Mouse (Mus musculus) large intestine, adult 2 months (tissue): ENCODE measurements at regions not wholly inside any gene's neighbourhood (a gene's known extent, or its start where the extent isn't known, plus 50 kb on each side); places are given as distances from the start of the nearest gene placed in this dataset.

Experiments used
- DNase-seq: peaks from one replicate; pipeline ENCODE4 v3.0.0-alpha.2; 2012; ENCODE audit warnings: low read depth, low spot score
- WGBS: fragments of 180-500 bp; shearing (Covaris S2); methylation state at CpG from one replicate; pipeline ENCODE4 v1.1.7; 2018; 5-methylcytosine and 5-hydroxymethylcytosine counted together

DNA sequence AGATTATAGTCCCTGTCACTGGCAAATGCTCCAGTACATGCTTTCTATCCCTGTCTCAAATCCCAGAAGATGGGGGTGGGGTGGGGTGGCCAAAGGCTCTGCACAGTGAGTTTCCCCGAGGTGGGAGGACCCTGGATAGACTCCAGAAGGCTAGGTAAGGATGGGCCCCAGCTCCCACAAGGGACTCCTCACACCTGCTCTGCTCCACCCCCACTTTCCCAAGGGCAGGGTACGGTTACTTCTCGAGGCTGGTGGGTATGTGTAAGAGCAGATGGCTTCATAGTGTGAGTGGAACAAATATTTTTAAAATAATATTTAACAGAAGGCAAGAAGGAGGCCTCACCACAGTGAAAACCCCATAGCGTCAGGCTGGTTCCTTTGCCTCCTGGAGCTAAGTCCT lies 398.6 kb upstream of the Cdh4 start:
- 30% methylated on average over 4 of the region's 4 CpGs for WGBS
- no peak for DNase-seq

DNA sequence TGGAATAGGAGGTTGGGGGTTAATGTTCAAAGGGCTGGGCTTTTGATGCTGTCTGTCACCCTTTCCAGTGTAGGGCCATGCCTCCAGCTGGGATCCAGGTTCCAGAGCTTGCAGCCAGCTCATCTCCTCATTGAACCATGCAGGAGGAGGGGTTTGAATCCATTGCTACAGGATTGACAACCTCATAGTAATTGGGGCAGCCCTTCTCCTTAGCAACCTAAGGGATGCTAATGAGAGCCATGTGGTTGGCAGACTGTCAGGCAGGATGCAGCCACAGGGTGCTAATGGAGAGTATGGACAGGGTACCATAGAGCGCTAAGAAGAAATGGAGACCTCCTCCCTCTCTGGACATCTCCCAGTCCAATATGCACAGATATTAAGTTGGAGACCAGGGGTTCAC lies 396.9 kb upstream of the Cdh4 start:
- DNase-seq = no peak
- 81% methylated on average over 1 of the region's 1 CpGs for WGBS

DNA sequence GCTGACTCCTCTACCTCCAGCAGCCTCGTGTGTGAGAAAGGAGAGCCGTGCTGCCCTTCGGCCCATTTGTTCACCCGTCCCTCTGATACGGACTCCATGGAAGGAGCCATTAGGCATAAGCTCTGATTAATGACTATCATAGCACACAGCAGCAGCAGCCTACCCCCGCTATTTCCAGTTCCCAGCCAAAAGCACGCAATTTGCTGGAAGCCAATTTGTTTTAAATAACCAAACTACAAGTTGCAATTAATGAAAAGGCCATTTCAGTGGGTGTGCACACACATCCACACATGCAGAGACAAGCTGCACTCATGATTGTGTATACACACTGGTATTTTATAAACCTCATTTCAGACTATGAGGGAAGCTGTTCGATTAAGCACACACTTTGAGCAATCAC lies 387.8 kb upstream of the Cdh4 start:
- 70% methylated on average over 8 of the region's 8 CpGs for WGBS
- no peak for DNase-seq

DNA sequence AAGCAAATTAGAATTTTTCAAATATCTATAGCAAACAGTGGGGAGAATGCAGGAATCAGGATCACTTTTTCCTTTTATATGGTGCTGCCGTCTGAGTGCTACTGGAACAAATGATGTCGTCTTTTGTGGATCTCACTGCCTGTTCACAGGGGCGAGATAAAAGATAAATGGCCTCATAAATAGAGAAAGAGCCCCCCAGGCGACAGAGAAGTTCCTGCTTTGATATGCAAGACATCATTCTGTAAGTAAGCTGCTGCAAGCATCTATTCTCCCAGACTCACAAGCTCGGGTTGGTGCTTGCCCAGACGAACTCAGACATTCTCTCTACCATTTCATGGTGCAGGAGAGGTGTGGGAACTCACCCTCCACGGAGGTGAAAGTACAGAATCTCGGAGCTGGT lies 377.6 kb upstream of the Cdh4 start:
- 43% methylated on average over 8 of the region's 8 CpGs for WGBS
- DNase-seq = no peak

GRCm38 (mm10) chr2:179069520-179069919 lies 372.7 kb upstream of the Cdh4 start:
- DNase-seq = no peak
- WGBS = 44% methylated on average over 6 of the region's 6 CpGs

DNA sequence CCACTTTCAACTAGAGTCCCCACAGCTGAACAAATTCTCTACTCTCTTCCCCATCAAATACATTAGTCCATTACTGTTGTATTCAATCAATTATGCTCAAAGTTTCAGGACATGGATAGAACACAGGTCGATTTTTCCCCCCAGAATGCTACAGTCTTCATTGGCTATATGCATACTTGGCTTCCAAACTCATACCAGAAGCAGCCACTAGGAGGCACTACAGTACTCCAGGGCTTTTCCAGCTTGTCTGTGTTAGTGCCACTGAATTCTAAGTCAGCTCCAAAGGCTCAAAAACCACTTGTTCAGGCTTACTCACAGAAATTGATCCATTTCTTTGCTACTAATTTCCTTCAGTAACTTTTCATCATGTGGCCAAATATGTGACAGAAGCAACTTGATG lies 371.9 kb upstream of the Cdh4 start:
- 49% methylated on average over 1 of the region's 1 CpGs for WGBS
- DNase-seq = no peak

- WGBS = 61% methylated on average over 13 of the region's 13 CpGs
These were observed 361.6 kb upstream of the Cdh4 start for GRCm38 (mm10) chr2:179080462-179081274.

DNA sequence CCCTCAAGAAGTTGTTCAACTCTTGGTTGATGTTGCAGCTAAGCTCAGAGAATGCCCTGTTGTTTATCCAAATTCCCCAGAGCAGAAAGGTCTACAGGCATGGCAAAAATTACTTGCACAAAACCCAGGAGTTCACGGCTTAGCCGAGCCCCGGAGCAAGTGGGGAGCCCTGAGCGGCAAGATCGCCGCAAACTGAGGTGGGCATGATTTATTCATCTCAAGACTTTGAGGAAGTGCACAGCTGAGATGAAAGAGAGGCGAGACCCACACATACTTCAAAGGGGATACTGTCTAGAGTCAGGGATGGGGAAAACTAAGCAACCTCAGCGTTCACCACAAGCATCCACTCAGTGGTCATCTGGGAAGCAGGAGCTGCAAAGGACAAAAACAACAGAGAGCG lies 355.3 kb upstream of the Cdh4 start:
- no peak for DNase-seq
- WGBS = 81% methylated on average over 9 of the region's 9 CpGs

More at GRCm38 (mm10) chr2:179080462-179081274, 361.6 kb upstream of the Cdh4 start:
- DNase-seq = no peak

GRCm38 (mm10) chr2:179091480-179091879 lies 350.8 kb upstream of the Cdh4 start:
- DNase-seq = no peak
- WGBS = 55% methylated on average over 3 of the region's 3 CpGs

DNA sequence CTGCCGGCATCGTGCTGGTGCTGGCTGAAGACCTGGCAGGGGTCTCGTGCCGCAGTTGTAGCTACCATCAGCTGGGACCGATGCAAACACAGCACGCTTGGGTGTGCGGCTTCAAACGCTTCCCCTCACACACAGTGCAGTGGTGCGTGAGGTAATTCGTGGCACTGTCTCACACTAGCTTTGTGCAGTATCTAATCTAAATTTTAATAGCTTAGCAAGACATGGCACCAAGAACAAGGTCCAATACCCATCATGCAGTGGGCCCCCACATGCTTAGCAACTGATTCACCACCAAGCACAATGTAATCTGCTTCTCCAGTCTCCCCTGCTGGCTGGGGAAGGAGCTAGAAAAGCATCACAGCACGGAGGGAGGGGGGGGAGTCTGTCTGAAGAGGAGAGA lies 348.2 kb upstream of the Cdh4 start:
- 75% methylated on average over 11 of the region's 11 CpGs for WGBS
- DNase-seq = no peak

- DNase-seq = no peak
These were observed 346.2 kb upstream of the Cdh4 start for GRCm38 (mm10) chr2:179095981-179096380.

GRCm38 (mm10) chr2:179096861-179097260 lies 345.4 kb upstream of the Cdh4 start:
- 59% methylated on average over 4 of the region's 4 CpGs for WGBS
- DNase-seq = no peak

More at GRCm38 (mm10) chr2:179095981-179096380, 346.2 kb upstream of the Cdh4 start:
- WGBS = 90% methylated on average over 3 of the region's 3 CpGs

DNA sequence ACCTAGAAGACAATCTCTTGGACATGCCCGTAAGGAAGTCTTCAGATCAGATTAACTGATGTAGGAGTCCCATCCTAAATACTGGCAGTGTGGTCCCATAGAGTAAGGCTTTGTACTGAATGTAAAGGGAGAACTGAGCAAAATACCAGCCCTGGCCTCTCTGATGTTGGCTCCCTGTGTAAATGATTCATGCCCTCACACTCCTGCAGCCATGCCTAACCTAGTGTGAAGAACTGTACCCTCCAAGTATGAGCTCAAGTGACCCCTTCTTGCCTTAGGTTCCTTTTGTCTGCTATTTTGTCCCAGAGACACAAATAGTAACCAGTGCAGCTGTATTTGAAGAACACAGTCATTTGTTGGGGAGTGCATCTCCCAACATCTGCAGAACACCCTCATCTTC lies 342.4 kb upstream of the Cdh4 start:
- DNase-seq = no peak
- WGBS = 84% methylated on average over 1 of the region's 1 CpGs

DNA sequence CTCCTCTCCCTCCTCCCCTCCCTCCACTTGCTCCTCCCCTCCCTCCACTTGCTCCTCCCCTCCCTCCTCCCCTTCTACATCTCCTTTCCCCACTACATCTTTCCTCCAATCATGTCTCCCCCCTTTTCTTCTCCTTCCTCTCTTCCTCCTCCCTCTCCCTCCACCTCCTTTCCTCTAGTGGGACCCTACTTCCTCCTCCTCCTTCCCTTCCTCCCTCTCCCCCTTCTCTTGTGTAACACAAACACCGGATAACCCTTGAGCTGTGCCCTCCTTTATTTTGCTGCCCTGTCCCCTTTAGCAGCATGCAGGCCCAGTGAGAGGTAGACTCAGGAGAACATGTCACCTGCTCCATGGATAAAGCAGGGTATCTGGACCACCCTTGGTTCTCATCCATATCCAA lies 339.1 kb upstream of the Cdh4 start:
- 47% methylated on average over 1 of the region's 1 CpGs for WGBS
- no peak for DNase-seq

GRCm38 (mm10) chr2:179112951-179113350 lies 329.3 kb upstream of the Cdh4 start:
- DNase-seq = no peak
- WGBS = 51% methylated on average over 5 of the region's 5 CpGs

DNA sequence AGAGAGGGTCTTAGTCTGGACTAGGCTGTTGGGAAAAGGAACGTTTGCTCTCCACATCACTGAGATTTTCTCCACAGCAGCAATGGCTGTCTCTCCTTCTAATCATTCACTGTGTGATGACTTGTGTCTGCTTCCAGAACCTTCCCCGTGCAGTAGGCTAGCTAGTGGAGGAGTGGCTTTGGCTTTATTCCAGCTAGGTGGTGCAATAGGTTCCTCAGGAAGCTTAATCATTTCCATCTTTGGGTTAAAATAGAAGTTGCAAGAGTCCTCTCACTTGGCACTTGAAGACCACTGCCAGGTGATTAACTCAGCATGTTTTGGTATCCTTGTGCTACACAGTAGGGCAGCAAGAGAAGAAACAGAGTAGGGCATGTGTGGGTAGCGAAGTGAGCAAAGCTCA lies 314.2 kb upstream of the Cdh4 start:
- WGBS = 47% methylated on average over 3 of the region's 3 CpGs
- DNase-seq = no peak

- 83% methylated on average over 5 of the region's 5 CpGs for WGBS
- DNase-seq = no peak
These were observed 313.8 kb upstream of the Cdh4 start for GRCm38 (mm10) chr2:179128432-179128831.

DNA sequence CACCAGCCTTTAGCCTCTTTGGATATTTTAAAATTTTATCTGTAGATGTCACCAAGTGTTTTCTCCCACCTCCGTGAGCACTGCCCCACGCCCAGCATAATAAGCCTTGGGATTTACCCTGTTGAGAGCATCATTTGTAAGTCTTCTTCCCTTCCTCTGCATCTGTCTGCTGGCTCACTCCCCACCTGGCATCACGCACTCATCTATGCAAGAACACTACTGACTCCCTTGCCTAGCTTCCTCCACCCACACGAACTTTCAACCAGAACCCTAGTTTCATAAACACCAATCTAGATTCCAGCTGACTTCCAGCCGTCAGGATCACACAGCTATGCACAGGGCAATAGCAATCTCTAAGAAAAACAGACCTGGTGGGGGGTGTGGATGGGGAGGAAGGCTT lies 311.2 kb upstream of the Cdh4 start:
- WGBS = 59% methylated on average over 5 of the region's 5 CpGs
- DNase-seq = no peak

GRCm38 (mm10) chr2:179142313-179142712 lies 299.9 kb upstream of the Cdh4 start:
- no peak for DNase-seq
- 75% methylated on average over 8 of the region's 8 CpGs for WGBS

- WGBS = 42% methylated on average over 2 of the region's 2 CpGs
- no peak for DNase-seq
These were observed 296.5 kb upstream of the Cdh4 start for GRCm38 (mm10) chr2:179145726-179146125.

GRCm38 (mm10) chr2:179146274-179146673 lies 296.0 kb upstream of the Cdh4 start:
- 50% methylated on average over 4 of the region's 4 CpGs for WGBS
- DNase-seq = no peak

DNA sequence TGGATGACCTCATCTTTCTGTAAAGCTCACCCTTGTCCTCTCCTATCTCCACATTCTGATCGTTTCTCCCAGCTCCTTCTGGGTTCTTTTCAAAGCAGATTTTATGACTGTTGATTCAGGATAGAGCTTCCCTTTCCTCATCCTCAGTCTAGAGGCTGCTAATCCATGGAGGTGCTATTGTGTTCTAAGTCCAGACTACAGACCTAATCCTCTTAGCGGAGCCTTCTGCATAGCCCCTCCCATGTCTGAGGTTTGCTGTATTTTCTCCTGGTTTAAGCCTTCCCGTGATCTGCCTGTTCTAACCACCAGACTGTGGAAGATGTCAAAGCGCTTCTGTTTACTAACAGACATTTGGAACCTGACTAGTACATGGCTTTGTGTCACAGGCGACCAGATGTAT lies 294.0 kb upstream of the Cdh4 start:
- WGBS = 55% methylated on average over 5 of the region's 5 CpGs
- no peak for DNase-seq
